Mouse (Mus musculus): ENCODE data around the gene Kdsr. TPM values are rescaled to one million over a fixed set of nuclear protein-coding genes. Genes with fewer than 3 reads are reported as not detected.
"Not testable (repeated sequence)": the region's sequence is repeated elsewhere in the genome, so short reads cannot be mapped to it uniquely, and the experiment has no call there.

Kdsr gene
- total RNA-seq, 2 experiments from 2014 or later, result 22.4 to 28.7 TPM

- intact Hi-C loops (cut with DNase I), result no loop called here
- no peak for DNase-seq
These were observed 18.8 kb downstream of the Kdsr start for GRCm38 (mm10) chr1:106740735-106741134.

- intact Hi-C loops (cut with DNase I), result no loop called here
- DNase-seq, result no peak
These were observed 19.7 kb downstream of the Kdsr start for GRCm38 (mm10) chr1:106739810-106740209.

DNA sequence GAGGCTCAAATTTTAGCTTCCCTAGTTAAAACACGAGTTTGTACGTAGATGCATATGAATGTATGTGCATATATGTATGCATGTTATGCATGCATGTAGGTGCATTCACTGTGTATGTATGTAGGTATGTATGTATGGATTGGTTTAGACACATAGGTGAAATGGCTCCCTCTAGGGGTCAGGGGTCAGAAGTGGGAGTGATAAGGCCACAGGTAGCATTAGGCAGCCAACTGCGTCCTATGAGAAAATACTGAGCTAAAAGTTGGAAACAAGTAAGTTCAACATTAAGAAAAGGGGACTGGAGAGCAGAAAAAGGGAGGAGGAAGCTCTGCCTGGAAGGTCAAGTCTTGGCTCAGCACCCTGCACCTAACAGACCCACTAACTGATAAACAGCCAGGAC lies 21.4 kb downstream of the Kdsr start:
- intact Hi-C loops (cut with DNase I), result no loop called here

GRCm38 (mm10) chr1:106736211-106736610 lies 23.3 kb downstream of the Kdsr start:
- peak; percentile 30 for DNase-seq

More for the DNA sequence above, 21.4 kb downstream of the Kdsr start:
- DNase-seq, result no peak

DNA sequence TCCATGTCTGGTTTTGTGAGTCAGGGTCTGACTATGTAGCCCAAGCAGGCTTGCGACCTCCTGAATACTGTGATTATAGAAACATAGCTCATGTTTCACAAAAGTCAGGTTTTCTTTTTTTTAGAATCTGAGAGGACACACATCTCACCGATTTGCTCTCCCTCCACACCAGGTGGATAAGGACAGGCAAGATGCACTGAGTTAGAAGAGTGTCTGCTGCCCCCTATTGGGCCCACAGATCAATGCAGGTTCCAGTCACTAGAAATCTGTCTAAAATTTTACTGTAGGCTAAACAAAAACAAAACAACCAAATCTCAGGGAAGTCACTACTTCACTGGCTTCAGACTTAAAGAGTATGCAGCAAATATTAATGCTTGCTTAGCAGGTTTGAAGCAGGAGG lies 23.9 kb downstream of the Kdsr start:
- DNase-seq, result peak; percentile 58
- intact Hi-C loops (cut with DNase I), result no loop called here

More at GRCm38 (mm10) chr1:106736211-106736610, 23.3 kb downstream of the Kdsr start:
- intact Hi-C loops (cut with DNase I), result no loop called here

DNA sequence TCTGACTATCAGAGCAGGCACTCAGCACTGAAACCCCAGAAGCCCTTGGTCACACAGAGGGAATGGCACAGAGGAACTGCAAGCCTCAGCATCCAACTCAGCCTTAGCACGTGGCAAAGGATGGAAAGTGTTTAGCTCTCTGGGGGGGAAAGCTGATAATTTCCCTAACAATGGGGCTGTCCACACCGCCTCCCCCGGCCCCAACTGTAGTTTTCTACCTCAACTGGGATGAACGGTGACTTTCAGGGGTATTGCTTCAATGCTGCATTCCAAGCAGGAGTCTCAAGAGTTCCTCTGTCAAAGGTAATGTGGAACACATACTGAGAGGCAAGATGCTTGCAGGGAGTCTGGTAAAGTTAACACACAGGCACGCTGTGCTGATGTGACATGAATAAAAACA lies 37.5 kb downstream of the Kdsr start:
- DNase-seq, result no peak
- intact Hi-C loops (cut with DNase I), result no loop called here

- intact Hi-C loops (cut with DNase I), result loop anchor here (2.0 to 10.0 kb wide), 3 partner anchors 173 to 291 kb away; no protein-coding TSS in a partner anchor
- not testable (repeated sequence) for DNase-seq
These were observed 41.8 kb downstream of the Kdsr start for GRCm38 (mm10) chr1:106717736-106718135.

DNA sequence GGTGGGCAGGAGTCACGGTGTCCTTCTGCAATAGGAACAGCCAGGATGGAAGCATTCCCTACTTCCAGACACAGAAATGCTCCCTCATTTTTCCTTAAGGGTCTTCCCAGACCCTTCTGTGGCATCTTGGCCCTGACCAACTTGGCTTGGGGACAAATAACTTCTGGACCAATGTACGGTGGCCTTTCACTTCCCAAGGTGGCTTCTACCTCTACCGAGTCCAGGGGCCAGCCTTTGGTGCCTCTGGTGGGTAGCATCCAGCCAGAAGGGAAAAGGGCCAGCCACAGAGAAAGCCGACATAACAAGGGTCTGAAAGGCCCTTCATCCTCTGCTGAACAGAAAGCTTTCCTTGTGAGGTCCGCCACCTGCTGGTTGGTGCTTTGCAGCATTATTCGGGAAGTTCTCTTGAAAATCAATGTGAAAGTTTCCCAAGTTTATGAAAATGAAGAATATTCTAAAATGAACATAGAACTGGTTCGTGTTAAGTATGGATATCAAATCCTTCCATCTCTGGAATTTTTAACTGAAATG lies 42.4 kb downstream of the Kdsr start:
- intact Hi-C loops (cut with DNase I), result loop anchor here (2.0 to 10.0 kb wide), 3 partner anchors 172 to 290 kb away; no protein-coding TSS in a partner anchor
- DNase-seq, result peak; percentile 82

GRCm38 (mm10) chr1:106716141-106716540 lies 43.4 kb downstream of the Kdsr start:
- no peak for DNase-seq
- intact Hi-C loops (cut with DNase I), result loop anchor here (2.0 to 10.0 kb wide), 3 partner anchors 171 to 289 kb away; no protein-coding TSS in a partner anchor

DNA sequence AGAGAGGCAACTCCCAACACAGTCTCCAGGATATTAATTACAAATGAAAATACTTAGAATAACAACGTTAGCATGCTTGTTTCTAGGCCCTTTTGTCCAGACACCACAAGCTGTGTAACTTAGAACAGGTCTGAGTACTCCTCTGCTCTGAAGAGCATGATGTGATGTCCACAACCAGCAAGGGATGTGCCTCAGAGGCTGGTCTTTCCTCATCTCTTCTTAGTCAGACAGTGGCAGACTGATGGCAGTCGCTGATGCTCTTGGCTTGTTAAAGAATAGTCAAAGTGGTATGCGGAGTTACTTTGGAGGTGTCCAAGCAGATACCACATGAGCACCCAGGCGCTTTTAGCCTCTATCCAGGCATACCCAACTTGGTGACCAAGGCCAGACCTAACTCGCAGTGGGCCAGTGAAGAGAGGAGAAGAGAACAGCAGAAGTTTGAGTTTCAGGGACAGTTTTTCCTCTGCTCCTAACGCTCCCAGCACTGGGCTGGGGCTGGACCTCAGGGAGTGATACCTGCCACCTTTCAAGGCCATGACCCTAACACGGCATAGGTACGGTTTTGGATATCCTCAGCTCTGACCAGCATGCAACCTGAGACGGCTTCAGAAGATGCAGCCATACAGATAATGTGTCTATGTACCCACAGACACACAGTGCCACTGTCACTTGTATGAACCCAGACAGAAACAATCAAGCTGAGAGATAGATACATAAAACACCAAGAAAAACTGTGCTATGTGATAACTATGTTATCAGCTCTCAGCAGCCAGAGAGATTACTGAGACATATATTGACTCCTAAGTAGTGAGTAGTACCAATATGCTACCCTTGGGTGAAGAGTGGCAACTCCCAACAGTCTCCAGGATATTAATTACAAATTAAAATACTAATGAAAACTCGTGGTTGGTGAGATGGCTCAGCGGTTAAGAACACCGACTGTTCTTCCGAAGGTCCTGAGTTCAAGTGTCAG lies 44.1 kb downstream of the Kdsr start:
- DNase-seq, result no peak
- intact Hi-C loops (cut with DNase I), result loop anchor here (2.0 to 10.0 kb wide), 3 partner anchors 171 to 289 kb away; no protein-coding TSS in a partner anchor

GRCm38 (mm10) chr1:106714530-106714981 lies 45.0 kb downstream of the Kdsr start:
- DNase-seq, result no peak
- intact Hi-C loops (cut with DNase I), result loop anchor here (5.0 to 10.0 kb wide), 3 partner anchors 107 to 200 kb away; no protein-coding TSS in a partner anchor

DNA sequence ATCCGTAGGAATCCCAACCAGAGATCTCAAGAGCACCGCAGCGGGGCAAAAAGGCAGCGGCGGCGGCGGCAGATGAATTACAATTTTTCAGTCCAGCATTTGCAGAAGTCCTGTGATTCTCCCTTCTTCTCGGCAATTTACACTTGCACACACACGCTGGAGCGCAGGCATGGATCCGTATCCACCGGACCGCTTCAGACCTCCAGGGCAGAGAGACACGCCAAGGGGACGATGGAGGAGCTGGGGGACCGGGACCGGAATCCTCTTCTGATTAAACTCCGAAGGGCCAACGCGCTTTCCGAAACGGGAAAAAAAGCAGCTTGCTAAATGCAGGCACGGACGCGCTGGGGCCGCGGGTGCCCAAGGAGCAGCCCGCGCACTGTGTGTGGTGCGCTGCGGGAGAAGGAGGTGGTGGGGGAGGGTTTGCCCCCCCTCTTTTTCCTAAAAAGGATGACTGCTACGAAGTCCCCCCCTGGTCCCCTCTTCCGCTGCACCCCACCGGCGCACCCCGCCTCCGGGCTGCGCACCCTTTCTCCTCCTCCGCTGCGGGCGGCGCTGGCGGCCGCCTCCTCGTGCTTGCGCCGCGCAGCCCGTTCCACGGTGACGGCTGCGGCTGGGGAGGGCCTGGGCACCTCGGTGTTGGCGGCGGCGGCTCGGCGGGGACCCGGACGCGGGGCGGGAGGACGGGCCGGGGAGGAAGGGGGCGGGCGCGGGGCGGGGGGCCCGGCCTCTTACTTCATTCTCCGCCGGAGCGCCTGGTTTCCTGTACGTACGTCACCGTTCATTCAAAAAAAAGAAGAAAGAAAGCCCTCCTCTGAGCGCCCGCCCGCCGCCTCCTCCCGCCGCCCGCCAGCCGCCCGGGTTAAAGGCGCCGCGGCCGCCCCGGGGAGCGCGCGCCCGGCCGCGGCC lies 45.7 kb downstream of the Kdsr start, which contains the start of gene Bcl2:
Gene Bcl2 (minus strand): TSS at position 654 of the 909 bp plus-strand sequence.
- intact Hi-C loops (cut with DNase I), result loop anchor here (5.0 to 10.0 kb wide), 3 partner anchors 107 to 199 kb away; no protein-coding TSS in a partner anchor
- DNase-seq, result peak; percentile 66

- intact Hi-C loops (cut with DNase I), result loop anchor here (5.0 to 10.0 kb wide), 3 partner anchors 105 to 198 kb away; no protein-coding TSS in a partner anchor
- DNase-seq, result peak; percentile 62
These were observed 47.2 kb downstream of the Kdsr start for GRCm38 (mm10) chr1:106712330-106712729.

DNA sequence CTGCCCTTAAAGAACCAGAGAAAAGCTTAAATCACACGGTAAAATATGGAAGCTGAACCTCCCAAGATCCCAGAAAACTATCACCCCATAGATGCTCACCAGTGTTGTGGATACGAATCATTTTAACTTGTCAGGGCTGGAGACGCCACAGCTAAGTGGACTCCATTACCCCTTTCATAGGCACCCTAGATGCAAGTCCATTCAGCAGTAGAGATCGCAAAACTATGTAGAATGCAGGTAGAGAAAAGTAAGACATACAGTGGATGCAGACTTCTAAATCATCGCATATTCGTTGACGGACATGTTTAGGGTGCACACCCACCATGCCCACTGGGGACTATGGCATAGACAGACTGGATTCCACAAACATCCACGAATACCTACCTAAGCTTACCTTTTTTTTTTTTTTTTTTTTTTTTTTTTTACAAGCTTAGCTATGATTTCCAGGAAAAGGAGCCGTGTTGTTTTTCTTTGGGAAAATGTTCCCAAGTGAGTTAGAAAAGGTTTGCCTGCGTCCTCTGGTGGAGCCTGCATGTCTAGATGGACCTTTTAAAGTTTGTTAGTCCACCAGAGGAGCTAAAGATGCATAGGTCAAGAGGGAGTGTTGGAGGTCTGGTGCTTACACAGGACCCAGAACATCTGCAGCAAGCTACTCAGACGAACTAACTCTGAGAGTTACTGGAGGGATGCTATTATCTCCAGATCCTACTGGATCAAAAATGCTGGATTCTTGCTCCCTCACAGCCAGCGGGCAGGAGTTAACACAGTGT lies 48.0 kb downstream of the Kdsr start:
- DNase-seq, result no peak
- intact Hi-C loops (cut with DNase I), result loop anchor here (5.0 to 10.0 kb wide), 3 partner anchors 104 to 197 kb away; no protein-coding TSS in a partner anchor

GRCm38 (mm10) chr1:106710202-106710601 lies 49.3 kb downstream of the Kdsr start:
- intact Hi-C loops (cut with DNase I), result loop anchor here (5.0 to 10.0 kb wide), 3 partner anchors 103 to 195 kb away; no protein-coding TSS in a partner anchor
- no peak for DNase-seq

DNA sequence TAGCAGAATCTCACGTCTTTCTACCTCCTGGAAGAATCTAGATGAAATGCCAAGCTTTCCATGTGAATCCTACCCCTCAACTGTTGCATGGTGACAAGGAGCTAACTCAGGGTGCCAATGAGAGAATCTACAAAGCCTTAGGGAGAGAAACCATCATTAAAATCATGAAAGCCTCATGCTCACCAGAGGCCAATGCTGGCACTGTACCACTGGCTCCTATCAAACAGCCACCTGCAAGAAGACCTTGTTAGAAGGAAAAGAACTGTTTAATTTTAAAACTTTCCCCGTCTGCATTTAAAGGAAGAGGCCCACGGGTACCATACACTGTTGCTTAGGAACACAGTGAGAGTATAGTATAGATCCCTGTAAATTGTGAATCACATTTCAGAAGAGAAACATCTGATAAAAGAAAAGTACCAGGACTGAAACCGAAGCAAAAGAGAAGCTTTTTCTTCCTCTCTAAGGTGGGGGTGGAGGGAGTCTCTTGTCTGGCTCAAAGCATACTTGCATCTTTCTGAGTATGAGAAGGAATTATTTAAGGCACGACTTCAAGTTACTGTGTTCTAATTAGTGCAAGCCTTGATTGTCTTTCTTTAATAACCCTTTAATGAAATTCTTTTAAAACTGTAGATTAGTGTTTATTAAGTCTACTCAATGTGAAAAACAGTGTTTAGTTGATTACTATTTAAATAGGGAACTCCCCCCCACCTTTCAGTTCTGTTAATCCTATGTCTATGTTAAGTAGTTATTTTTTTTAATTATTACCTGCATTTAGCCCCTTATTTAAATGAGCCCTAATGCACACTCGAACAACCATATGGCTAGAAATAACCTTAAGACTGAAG lies 52.3 kb downstream of the Kdsr start:
- intact Hi-C loops (cut with DNase I), result no loop called here
- DNase-seq, result no peak

GRCm38 (mm10) chr1:106703183-106703582 lies 56.3 kb downstream of the Kdsr start:
- DNase-seq, result no peak
- intact Hi-C loops (cut with DNase I), result no loop called here

- intact Hi-C loops (cut with DNase I), result no loop called here
- peak; percentile 49 for DNase-seq
These were observed 56.9 kb downstream of the Kdsr start for GRCm38 (mm10) chr1:106702471-106703175.
